Mouse (Mus musculus) kidney, postnatal 0 days (tissue): ENCODE measurements around the gene Tmie. TPM values are rescaled to one million over a fixed set of nuclear protein-coding genes. Genes with fewer than 3 reads are reported as not detected.

Source experiments
- ATAC-seq: fragments of 200-750 bp; cut with Nextera tagmentation; replicated peaks from 2 replicates; pipeline ENCODE4 v1.8.0; 2017; ENCODE audit warnings: low read depth, moderate number of reproducible peaks, moderate TSS enrichment, moderate library complexity; ENCODE audit not compliant: low FRiP score
- DNase-seq: peaks from one replicate; pipeline ENCODE4 v3.0.0-alpha.2; 2016; ENCODE audit warnings: low spot score
- H3K27ac ChIP-seq: fragments of 300-500 bp; sonication (generic); 2 replicates; pipeline ENCODE4 v1.5.1; 2014; ENCODE audit warnings: mild to moderate bottlenecking
- H3K27me3 ChIP-seq: fragments of 300-500 bp; sonication (generic); 2 replicates; pipeline ENCODE4 v1.6.1; 2014; ENCODE audit warnings: low read length, mixed read lengths; ENCODE audit not compliant: insufficient read depth
- H3K36me3 ChIP-seq: fragments of 300-500 bp; sonication (generic); 2 replicates; pipeline ENCODE4 v1.6.1; 2014; ENCODE audit warnings: low read length, mixed read lengths; ENCODE audit not compliant: insufficient read depth
- H3K4me1 ChIP-seq: fragments of 300-500 bp; sonication (generic); replicated peaks from 2 replicates; pipeline ENCODE4 v1.6.1; 2014; ENCODE audit warnings: antibody characterized with exemption, low read length, mixed read lengths; ENCODE audit not compliant: insufficient read depth
- H3K4me2 ChIP-seq: fragments of 300-500 bp; sonication (generic); 2 replicates; pipeline ENCODE4 v1.6.1; 2014; ENCODE audit warnings: mild to moderate bottlenecking, low read length, moderate library complexity, mixed read lengths
- H3K4me3 ChIP-seq: fragments of 300-500 bp; sonication (generic); replicated peaks from 2 replicates; pipeline ENCODE4 v1.5.1; 2014; ENCODE audit warnings: low read depth, low read length
- H3K9ac ChIP-seq: fragments of 300-500 bp; sonication (generic); 2 replicates; pipeline ENCODE4 v1.6.1; 2014; ENCODE audit warnings: low read depth, low read length
- H3K9me3 ChIP-seq: fragments of 300-500 bp; sonication (generic); replicated peaks from 2 replicates; pipeline ENCODE4 v1.6.1; 2016; ENCODE audit warnings: low read length, inconsistent platforms, mixed read lengths
- CTCF ChIP-seq: IDR thresholded peaks from 2 replicates; pipeline ENCODE4 v1.5.1; 2016; ENCODE audit warnings: antibody characterized with exemption, low read depth, mild to moderate bottlenecking, moderate library complexity
- WGBS: fragments of 180-500 bp; shearing (Covaris S2); extraction: QIAGEN DNeasy Blood & Tissue Kit; methylation state at CpG from one replicate; pipeline ENCODE4 v1.1.7; 2014; 5-methylcytosine and 5-hydroxymethylcytosine counted together
- polyA plus RNA-seq: library from polyadenylated mRNA; unstranded; fragments of >200 nt; fragmentation: Nextera tagmentation; extraction: Ambion mirVana; gene quantifications from 2 replicates; pipeline ENCODE4 v1.2.1, GENCODE M21; 2015

Tmie gene
- polyA plus RNA-seq, 1 experiment from 2014 or later, result 2.3 TPM

DNA sequence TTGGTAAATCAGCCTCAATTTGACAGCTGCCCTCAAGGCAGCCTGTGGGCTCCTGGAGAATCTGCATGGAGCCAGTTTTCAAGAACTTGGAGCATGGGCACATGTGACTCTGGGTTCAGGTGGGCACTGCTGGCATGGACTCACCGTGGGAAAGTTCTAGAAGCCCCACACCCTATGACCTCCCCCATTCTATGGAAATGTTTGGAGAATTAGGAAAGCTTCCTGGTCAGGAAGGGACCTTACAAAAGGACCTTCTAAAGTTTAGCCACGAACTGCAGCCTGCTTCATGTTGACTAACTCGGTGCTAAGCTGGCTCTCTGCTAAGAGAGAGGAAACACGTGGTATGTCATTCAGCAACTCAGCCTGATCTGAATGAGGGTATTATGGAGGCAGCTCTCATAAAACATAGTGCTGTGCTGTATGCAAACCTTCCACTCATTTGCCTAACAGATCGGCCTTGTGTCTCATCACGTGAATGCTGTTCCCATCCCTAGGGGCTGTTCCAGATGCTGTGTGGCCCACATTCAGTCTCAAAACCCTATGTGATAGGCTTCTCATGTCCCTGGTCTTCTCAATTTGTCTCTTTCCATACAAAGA lies 29.6 kb upstream of the Tmie start:
- H3K27me3 ChIP-seq, result no peaks in the 10 kb centered on the region
- no peak for ATAC-seq
- WGBS, result 77% methylated on average over 6 of the region's 6 CpGs
- H3K27ac ChIP-seq, result no peak overlapping the region
- no peaks in the 10 kb centered on the region for H3K9me3 ChIP-seq
- no peaks in the 10 kb centered on the region for H3K4me1 ChIP-seq
- no peaks in the 10 kb centered on the region for H3K36me3 ChIP-seq
- no peak overlapping the region for H3K9ac ChIP-seq
- no peak overlapping the region for H3K4me3 ChIP-seq
- DNase-seq, result no peak
- TF ChIP-seq CTCF, result no peak
- no peak overlapping the region for H3K4me2 ChIP-seq

DNA sequence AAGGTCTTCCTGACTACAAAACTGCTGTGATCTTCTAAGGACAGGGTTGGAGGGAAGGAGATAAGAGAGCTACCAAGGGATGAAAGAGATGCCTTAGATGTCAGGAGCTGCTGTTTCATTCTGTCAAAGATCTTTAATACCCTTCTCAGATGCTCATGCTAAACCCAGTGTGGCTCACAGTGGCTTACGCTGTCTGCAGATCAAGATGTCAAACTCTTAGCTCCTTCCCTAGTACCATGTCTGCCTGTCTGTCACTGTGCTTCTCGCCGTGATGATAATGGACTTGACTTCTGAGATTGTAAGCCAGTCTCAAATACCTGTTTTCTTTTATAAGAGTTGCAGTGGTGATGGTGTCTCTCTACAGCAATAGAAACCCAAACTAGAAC lies 28.7 kb upstream of the Tmie start:
- ATAC-seq, result no peak

GRCm38 (mm10) chr9:110907838-110908630 lies 28.1 kb upstream of the Tmie start:
- WGBS, result 89% methylated on average over 4 of the region's 4 CpGs
- ATAC-seq, result no peak

More for the DNA sequence above, 28.7 kb upstream of the Tmie start:
- no peaks in the 10 kb centered on the region for H3K36me3 ChIP-seq
- no peak overlapping the region for H3K27ac ChIP-seq
- no peaks in the 10 kb centered on the region for H3K9me3 ChIP-seq
- no peak overlapping the region for H3K9ac ChIP-seq
- WGBS, result 94% methylated on average over 3 of the region's 3 CpGs
- no peak for TF ChIP-seq CTCF
- no peak overlapping the region for H3K4me2 ChIP-seq
- H3K27me3 ChIP-seq, result no peaks in the 10 kb centered on the region
- no peak overlapping the region for H3K4me3 ChIP-seq
- no peak for DNase-seq
- no peaks in the 10 kb centered on the region for H3K4me1 ChIP-seq

DNA sequence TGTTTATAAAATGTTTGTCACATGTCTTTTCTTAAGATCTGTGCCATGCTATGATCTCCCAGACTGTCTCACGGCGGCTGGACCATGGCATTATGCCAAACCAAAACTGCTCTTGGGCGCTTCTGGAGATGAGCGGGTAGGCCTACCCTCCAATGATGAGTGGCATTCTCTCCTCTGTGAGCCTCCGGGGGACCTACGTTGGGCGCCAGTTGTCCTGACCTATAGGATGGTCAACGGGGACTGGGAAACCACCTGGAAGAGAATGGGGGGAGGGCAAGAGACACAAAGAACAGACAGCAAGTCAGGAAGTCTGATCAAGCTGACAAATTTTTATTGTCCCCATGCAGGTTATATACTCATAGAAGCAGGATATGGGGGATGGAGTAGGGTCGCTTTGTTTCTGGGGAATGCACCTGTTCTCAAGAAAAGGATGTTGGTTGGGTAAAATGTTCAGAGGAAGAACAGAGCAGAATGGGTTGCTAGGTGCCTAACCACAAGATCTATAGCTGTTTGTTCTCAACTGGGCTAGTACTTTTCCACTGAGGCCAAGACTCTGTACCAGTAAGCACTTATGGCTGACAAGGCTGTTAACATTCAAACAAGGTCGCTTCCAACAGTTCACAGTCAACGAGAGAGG lies 27.4 kb upstream of the Tmie start:
- Histone ChIP-seq H3K27ac (no peak overlapping the region), H3K9me3 (no peaks in the 10 kb centered on the region), H3K27me3 (no peaks in the 10 kb centered on the region), H3K4me1 (no peaks in the 10 kb centered on the region), H3K36me3 (no peaks in the 10 kb centered on the region), H3K9ac (no peak overlapping the region), H3K4me3 (no peak overlapping the region), H3K4me2 (no peak overlapping the region)
- 92% methylated on average over 11 of the region's 11 CpGs for WGBS
- DNase-seq (no peak), ATAC-seq (no peak)
- TF ChIP-seq CTCF, result no peak

More at GRCm38 (mm10) chr9:110907838-110908630, 28.1 kb upstream of the Tmie start:
- Histone ChIP-seq H3K36me3 (no peaks in the 10 kb centered on the region), H3K9ac (no peak overlapping the region), H3K9me3 (no peaks in the 10 kb centered on the region), H3K27ac (no peak overlapping the region), H3K4me2 (no peak overlapping the region), H3K4me3 (no peak overlapping the region), H3K4me1 (no peaks in the 10 kb centered on the region), H3K27me3 (no peaks in the 10 kb centered on the region)
- TF ChIP-seq CTCF, result no peak
- no peak for DNase-seq

DNA sequence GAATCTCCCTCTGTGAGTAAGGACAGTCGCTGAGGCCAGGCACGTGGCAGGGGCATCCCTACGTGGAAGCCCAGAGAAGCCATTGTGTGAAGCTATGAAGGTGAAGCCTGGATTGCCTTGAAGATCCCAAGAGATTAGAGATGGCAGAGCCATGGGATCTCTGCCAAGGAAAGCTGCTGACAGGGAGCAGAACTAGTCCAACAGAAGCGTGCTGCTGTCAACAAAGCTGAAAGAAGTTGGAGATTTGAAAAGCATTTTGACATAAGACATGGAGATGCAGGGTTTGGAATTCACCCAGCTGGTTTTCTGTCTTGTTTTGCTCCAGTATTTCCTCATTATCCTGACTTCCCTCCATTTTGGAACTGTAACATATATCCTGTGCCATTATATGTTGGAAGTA lies 22.4 kb upstream of the Tmie start:
- H3K9ac ChIP-seq, result no peak overlapping the region
- ATAC-seq (no peak), DNase-seq (no peak)
- no peaks in the 10 kb centered on the region for H3K4me1 ChIP-seq
- no peaks in the 10 kb centered on the region for H3K9me3 ChIP-seq
- H3K4me2 ChIP-seq, result no peak overlapping the region
- no peak overlapping the region for H3K4me3 ChIP-seq
- 84% methylated on average over 4 of the region's 4 CpGs for WGBS
- H3K36me3 ChIP-seq, result 0 out of 2 replicates have a peak, but pooled peaks cover 5% of the 10 kb centered on the region
- H3K27me3 ChIP-seq, result no peaks in the 10 kb centered on the region
- no peak for TF ChIP-seq CTCF
- no peak overlapping the region for H3K27ac ChIP-seq

DNA sequence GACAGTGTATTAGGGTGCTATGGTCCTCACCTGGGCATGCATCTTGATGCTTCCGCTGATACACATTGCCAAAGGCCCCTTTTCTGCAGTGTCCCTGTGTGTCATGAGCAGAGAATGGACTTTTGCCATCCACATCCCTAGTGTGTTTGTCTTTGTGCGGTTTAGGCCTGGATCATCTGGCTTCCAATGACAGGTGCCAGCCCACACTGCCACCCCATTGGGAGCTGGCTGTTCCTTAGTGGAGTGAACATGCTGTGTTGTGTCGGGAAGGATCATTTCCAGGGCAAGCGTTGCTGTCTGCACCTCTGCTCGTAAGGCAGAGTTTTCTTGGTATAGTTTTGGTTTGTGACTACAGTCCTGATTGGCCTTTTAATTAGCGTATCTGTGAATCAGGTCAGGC lies 21.3 kb upstream of the Tmie start:
- Histone ChIP-seq H3K9ac (no peak overlapping the region), H3K4me3 (no peak overlapping the region), H3K36me3 (0 out of 2 replicates have a peak, but pooled peaks cover 5% of the 10 kb centered on the region), H3K27me3 (no peaks in the 10 kb centered on the region), H3K27ac (no peak overlapping the region), H3K4me2 (no peak overlapping the region), H3K4me1 (peaks cover 4% of the 10 kb centered on the region), H3K9me3 (no peaks in the 10 kb centered on the region)
- WGBS, result 94% methylated on average over 6 of the region's 6 CpGs
- TF ChIP-seq CTCF, result no peak
- DNase-seq, result no peak
- no peak for ATAC-seq
